Mouse (Mus musculus) myocyte (in vitro differentiated cells): Measurements from ENCODE around the gene Rbm47. TPM values are rescaled to one million over a fixed set of nuclear protein-coding genes. Genes with fewer than 3 reads are reported as not detected.

Experiments
- H3K27me3 ChIP-seq: one replicate; pipeline ENCODE4 v1.6.1; 2011; ENCODE audit not compliant: control insufficient read depth, insufficient read depth, insufficient read length
- H3K36me3 ChIP-seq: one replicate; pipeline ENCODE4 v1.6.1; 2011; ENCODE audit not compliant: control insufficient read depth, insufficient read depth
- H3K4me2 ChIP-seq: one replicate; pipeline ENCODE4 v1.6.1; 2011; ENCODE audit warnings: low read depth, control low read depth
- H3K4me3 ChIP-seq: one replicate; pipeline ENCODE4 v1.5.1; 2011; ENCODE audit warnings: mild to moderate bottlenecking, control low read depth, moderate library complexity
- H3K79me2 ChIP-seq: one replicate; pipeline ENCODE4 v1.6.1; 2011; ENCODE audit not compliant: control insufficient read depth, insufficient read depth
- H3ac ChIP-seq: one replicate; pipeline ENCODE4 v1.6.1; 2011; ENCODE audit not compliant: control insufficient read depth, insufficient read length
- CEBPB ChIP-seq: IDR thresholded peaks from 2 replicates; pipeline ENCODE4 v1.6.1; 2011; ENCODE audit warnings: mild to moderate bottlenecking, moderate library complexity; ENCODE audit not compliant: poor library complexity, insufficient read depth, severe bottlenecking
- E2F4 ChIP-seq: IDR thresholded peaks from one replicate; pipeline ENCODE4 v1.6.1; 2011; ENCODE audit warnings: mild to moderate bottlenecking, control low read depth, moderate library complexity; ENCODE audit not compliant: insufficient read depth
- MAX ChIP-seq: IDR thresholded peaks from one replicate; pipeline ENCODE4 v1.6.1; 2011; ENCODE audit warnings: low read depth, mild to moderate bottlenecking, control low read depth
- MYOD1 ChIP-seq, 3 experiments: IDR thresholded peaks; one replicate each; pipeline ENCODE4 v1.6.1; 2011; ENCODE audit warnings: control low read depth in 2 of 3, low read depth in 2 of 3, mild to moderate bottlenecking in 2 of 3, moderate library complexity in 1 of 3; ENCODE audit not compliant: insufficient read length in 2 of 3, control insufficient read depth in 1 of 3
- MYOG ChIP-seq, 3 experiments: IDR thresholded peaks; one replicate each; pipeline ENCODE4 v1.6.1; 2011; ENCODE audit warnings: control low read depth in 2 of 3, low read depth in 2 of 3, mild to moderate bottlenecking in 2 of 3; ENCODE audit not compliant: insufficient read length in 2 of 3, control insufficient read depth in 1 of 3, insufficient read depth in 1 of 3
- POLR2A ChIP-seq: IDR thresholded peaks from one replicate; pipeline ENCODE4 v1.6.1; 2011; ENCODE audit warnings: low read depth, mild to moderate bottlenecking, control low read depth, moderate library complexity; ENCODE audit not compliant: insufficient read length
- POLR2AphosphoS2 ChIP-seq: IDR thresholded peaks from one replicate; pipeline ENCODE4 v1.6.1; 2011; ENCODE audit warnings: low read depth, control low read depth; ENCODE audit not compliant: insufficient read length
- REST ChIP-seq: IDR thresholded peaks from one replicate; pipeline ENCODE4 v1.6.1; 2011; ENCODE audit warnings: mild to moderate bottlenecking, control low read depth, moderate library complexity; ENCODE audit not compliant: insufficient read depth, insufficient read length
- SRF ChIP-seq: IDR thresholded peaks from one replicate; pipeline ENCODE4 v1.6.1; 2011; ENCODE audit warnings: low read depth; ENCODE audit not compliant: control insufficient read depth, insufficient read length
- TCF12 ChIP-seq: IDR thresholded peaks from one replicate; pipeline ENCODE4 v1.6.1; 2011; ENCODE audit warnings: mild to moderate bottlenecking, control low read depth; ENCODE audit not compliant: poor library complexity, insufficient read depth, severe bottlenecking
- TCF3 ChIP-seq: IDR thresholded peaks from one replicate; pipeline ENCODE4 v1.6.1; 2011; ENCODE audit warnings: low read depth, control low read depth; ENCODE audit not compliant: insufficient read length
- USF1 ChIP-seq: IDR thresholded peaks from one replicate; pipeline ENCODE4 v1.6.1; 2011; ENCODE audit warnings: low read depth, mild to moderate bottlenecking, control low read depth, moderate library complexity
- polyA plus RNA-seq: library from polyadenylated mRNA; unstranded; fragments of >200 nt; fragmentation: generic; extraction: Trizol; gene quantifications from one replicate; pipeline ENCODE4 v1.2.1, GENCODE M21; 2012; ENCODE audit warnings: missing spikeins

Gene Rbm47
- polyA plus RNA-seq, 1 experiment, result 0.10 TPM

GRCm38 (mm10) chr5:66135853-66136210 lies 37.1 kb downstream of the Rbm47 start:
- no peaks in the 10 kb centered on the region for H3K36me3 ChIP-seq
- TF ChIP-seq MYOG (IDR thresholded peaks at IDR 0.05; ENCODE audit: control insufficient read depth in 1 of 3, insufficient read depth in 1 of 3, insufficient read length in 2 of 3, low read depth in 2 of 3) (no peak), SRF (no peak), CEBPB (no peak), E2F4 (no peak), MYOD1 (IDR thresholded peaks at IDR 0.05; ENCODE audit: control insufficient read depth in 1 of 3, insufficient read length in 2 of 3, low read depth in 2 of 3) (no peak)
- H3ac ChIP-seq, result no peak overlapping the region
- H3K4me3 ChIP-seq, result no peak overlapping the region
- no peaks in the 10 kb centered on the region for H3K79me2 ChIP-seq
- no peak overlapping the region for H3K4me2 ChIP-seq
- no peaks in the 10 kb centered on the region for H3K27me3 ChIP-seq

DNA sequence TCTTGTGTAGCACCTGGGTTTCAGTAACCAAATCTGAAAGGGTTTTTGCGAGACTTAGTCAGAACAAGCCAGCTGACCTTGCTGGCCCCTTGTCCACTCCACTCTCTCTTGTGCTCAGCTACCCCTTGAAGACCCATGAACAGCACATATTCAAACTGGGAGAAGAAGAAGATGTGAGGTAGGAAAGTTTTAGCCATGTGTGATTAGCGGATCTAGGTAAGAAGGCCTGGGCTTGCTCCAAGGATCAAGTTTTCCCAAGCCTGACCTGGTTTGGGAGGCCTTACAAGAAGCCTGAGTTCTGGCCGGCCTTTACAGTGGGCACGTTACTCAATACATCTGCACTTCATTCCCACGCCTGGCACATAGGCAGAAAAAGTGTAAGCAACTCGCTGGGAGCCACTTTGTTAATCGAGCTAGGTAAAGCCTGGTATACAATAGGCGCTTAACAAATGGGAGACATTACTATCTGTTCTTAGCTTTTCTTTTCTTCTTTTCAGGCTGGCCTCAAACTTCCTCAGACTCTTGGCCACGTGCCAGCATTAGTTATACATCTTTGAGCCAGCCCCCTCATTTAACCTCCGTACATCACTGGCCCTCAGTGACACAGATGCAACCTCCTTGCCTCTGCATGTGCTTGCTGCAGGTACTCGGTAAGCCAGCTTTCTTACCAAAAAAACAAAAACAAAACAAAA lies 37.6 kb downstream of the Rbm47 start:
- TF ChIP-seq POLR2AphosphoS2 (no peak), POLR2A (no peak), SRF (no peak), USF1 (no peak), E2F4 (no peak), REST (no peak), MYOD1 (IDR thresholded peaks at IDR 0.05; ENCODE audit: control insufficient read depth in 1 of 3, insufficient read length in 2 of 3, low read depth in 2 of 3) (no peak)
- Histone ChIP-seq H3K4me3 (no peak overlapping the region), H3K36me3 (no peaks in the 10 kb centered on the region), H3ac (no peak overlapping the region), H3K79me2 (no peaks in the 10 kb centered on the region), H3K27me3 (no peaks in the 10 kb centered on the region), H3K4me2 (no peak overlapping the region)

DNA sequence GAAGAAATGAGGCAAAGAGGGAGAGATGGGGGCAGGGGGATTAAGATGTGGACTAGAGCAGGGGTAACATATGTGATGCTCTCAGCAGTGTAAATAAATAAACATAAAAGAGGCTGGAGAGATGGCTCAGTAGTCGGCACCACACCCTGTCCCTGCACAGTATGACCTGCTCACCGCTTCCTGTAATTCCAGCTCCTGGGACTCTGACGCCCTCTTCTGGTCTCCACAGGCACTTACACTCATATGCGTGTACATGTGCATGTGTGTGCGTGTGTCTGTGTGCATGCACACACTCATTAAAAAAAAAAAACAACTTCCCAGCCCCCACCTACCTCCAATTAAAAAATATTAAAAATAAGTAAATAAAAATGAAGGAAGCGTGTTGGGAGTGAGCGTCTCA lies 38.3 kb downstream of the Rbm47 start:
- Histone ChIP-seq H3K36me3 (no peaks in the 10 kb centered on the region), H3K79me2 (no peaks in the 10 kb centered on the region), H3K4me3 (no peak overlapping the region), H3ac (no peak overlapping the region), H3K27me3 (no peaks in the 10 kb centered on the region), H3K4me2 (no peak overlapping the region)
- TF ChIP-seq POLR2A, result no peak
- TF ChIP-seq USF1, result no peak
- TF ChIP-seq MYOG (IDR thresholded peaks at IDR 0.05; ENCODE audit: control insufficient read depth in 1 of 3, insufficient read depth in 1 of 3, insufficient read length in 2 of 3, low read depth in 2 of 3), result no peak
- no peak for TF ChIP-seq REST
- TF ChIP-seq E2F4, result no peak
- TF ChIP-seq SRF, result no peak
- TF ChIP-seq POLR2AphosphoS2, result no peak
- no peak for TF ChIP-seq TCF12
- TF ChIP-seq MAX, result no peak
- TF ChIP-seq TCF3, result no peak
- no peak for TF ChIP-seq CEBPB

DNA sequence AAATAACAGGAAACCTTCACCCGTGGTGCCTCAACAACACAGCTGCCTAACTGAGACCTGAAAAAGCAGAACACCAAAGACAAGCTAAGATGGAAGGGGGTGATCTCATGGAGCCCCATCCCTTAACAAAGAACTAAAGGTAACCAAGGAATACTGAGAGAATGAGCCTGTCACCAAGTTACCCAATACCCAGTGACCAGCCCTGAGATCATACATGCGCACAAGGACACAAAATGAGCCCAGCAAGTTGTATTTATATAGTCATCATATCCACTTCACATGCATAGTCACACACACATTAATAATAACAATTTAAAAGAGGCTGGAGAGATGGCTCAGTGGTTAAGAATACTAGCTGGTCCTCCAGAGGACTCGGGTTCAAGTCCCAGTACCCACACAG lies 44.0 kb downstream of the Rbm47 start:
- Histone ChIP-seq H3K4me3 (no peak overlapping the region), H3K4me2 (no peak overlapping the region)

DNA sequence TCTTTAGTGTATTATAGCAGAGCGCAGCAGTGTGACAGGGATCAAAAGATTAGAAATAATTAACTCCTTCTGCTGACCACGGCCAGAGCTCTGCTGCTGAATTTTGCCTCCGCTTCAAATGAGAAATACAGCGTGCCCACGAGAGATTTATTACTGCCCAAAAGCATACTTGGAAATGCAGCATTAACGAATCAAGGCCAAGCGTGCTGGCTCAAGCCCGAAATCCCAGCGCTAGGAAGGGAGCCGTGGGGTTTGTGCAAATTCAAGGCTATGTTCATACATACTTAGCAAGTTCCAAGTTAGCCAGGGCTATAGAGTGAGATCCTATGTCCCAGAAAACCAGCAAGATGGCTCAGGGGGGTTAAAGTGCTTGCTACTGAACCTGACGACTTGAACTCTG lies 47.5 kb downstream of the Rbm47 start:
- Histone ChIP-seq H3K4me3 (no peak overlapping the region), H3K4me2 (no peak overlapping the region)

More for the DNA sequence above, 44.0 kb downstream of the Rbm47 start:
- H3K27me3 ChIP-seq, result no peaks in the 10 kb centered on the region
- TF ChIP-seq MYOG (IDR thresholded peaks at IDR 0.05; ENCODE audit: control insufficient read depth in 1 of 3, insufficient read depth in 1 of 3, insufficient read length in 2 of 3, low read depth in 2 of 3) (no peak), CEBPB (no peak), POLR2A (no peak), POLR2AphosphoS2 (no peak), REST (no peak), E2F4 (no peak), USF1 (no peak), SRF (no peak), MYOD1 (IDR thresholded peaks at IDR 0.05; ENCODE audit: control insufficient read depth in 1 of 3, insufficient read length in 2 of 3, low read depth in 2 of 3) (no peak)
- no peak overlapping the region for H3ac ChIP-seq
- H3K79me2 ChIP-seq, result no peaks in the 10 kb centered on the region
- H3K36me3 ChIP-seq, result no peaks in the 10 kb centered on the region

More for the DNA sequence above, 47.5 kb downstream of the Rbm47 start:
- Histone ChIP-seq H3ac (no peak overlapping the region), H3K79me2 (no peaks in the 10 kb centered on the region), H3K36me3 (no peaks in the 10 kb centered on the region), H3K27me3 (no peaks in the 10 kb centered on the region)
- no peak for TF ChIP-seq POLR2A
